Mouse (Mus musculus) erythroblast, embryonic 14.5 days (primary cell): ENCODE data around the gene Hoxa10. TPM values are rescaled to one million over a fixed set of nuclear protein-coding genes. Genes with fewer than 3 reads are reported as not detected.

Experiments used
- H3K27me3 ChIP-seq: 2 replicates; pipeline ENCODE4 v1.6.1; 2012; ENCODE audit warnings: inconsistent platforms; ENCODE audit not compliant: control insufficient read depth
- H3K36me3 ChIP-seq: 2 replicates; pipeline ENCODE4 v1.6.1; 2012; ENCODE audit warnings: mild to moderate bottlenecking, inconsistent platforms; ENCODE audit not compliant: control insufficient read depth
- H3K4me1 ChIP-seq: 2 replicates; pipeline ENCODE4 v1.6.1; 2012; ENCODE audit warnings: inconsistent platforms; ENCODE audit not compliant: control insufficient read depth
- H3K4me3 ChIP-seq: replicated peaks from 2 replicates; pipeline ENCODE3; 2012; ENCODE audit warnings: moderate library complexity, mild to moderate bottlenecking, inconsistent platforms
- H3K9me3 ChIP-seq: 2 replicates; pipeline ENCODE4 v1.6.1; 2012; ENCODE audit warnings: low read length, inconsistent platforms, mixed read lengths; ENCODE audit not compliant: control insufficient read depth
- GATA1 ChIP-seq: IDR thresholded peaks from 2 replicates; pipeline ENCODE4 v1.6.1; 2012; ENCODE audit warnings: low read length, inconsistent platforms, mixed read lengths
- TAL1 ChIP-seq: IDR thresholded peaks from 3 replicates; pipeline ENCODE4 v1.6.1; 2012; ENCODE audit warnings: low read length, inconsistent platforms, mixed read lengths
- polyA plus RNA-seq: library from polyadenylated mRNA; stranded (reverse); fragments of >175 nt; gene quantifications from 2 replicates; pipeline ENCODE4 v1.2.3, GENCODE M21; 2012

Hoxa10 gene
- polyA plus RNA-seq, 1 experiment: not detected

GRCm38 (mm10) chr6:52248638-52249414 is 8.2 kb upstream of the Hoxa10 start:
- TF ChIP-seq TAL1: no peak
- no peak for TF ChIP-seq GATA1
- H3K4me3 ChIP-seq: no peak overlapping the region
- no peaks in the 10 kb centered on the region; the same call in 1 of the 2 replicates for H3K9me3 ChIP-seq
- H3K36me3 ChIP-seq: no peaks in the 10 kb centered on the region
- H3K4me1 ChIP-seq: no peaks in the 10 kb centered on the region
- H3K27me3 ChIP-seq: peaks cover 100% of the 10 kb centered on the region

GRCm38 (mm10) chr6:52247766-52248637 is 7.3 kb upstream of the Hoxa10 start:
- no peaks in the 10 kb centered on the region for H3K9me3 ChIP-seq
- no peaks in the 10 kb centered on the region for H3K4me1 ChIP-seq
- TF ChIP-seq TAL1 (no peak), GATA1 (no peak)

GRCm38 (mm10) chr6:52246916-52247315 is 6.3 kb upstream of the Hoxa10 start:
- no peaks in the 10 kb centered on the region for H3K9me3 ChIP-seq
- no peaks in the 10 kb centered on the region for H3K36me3 ChIP-seq
- H3K27me3 ChIP-seq: peaks cover 100% of the 10 kb centered on the region
- H3K4me3 ChIP-seq: no peak overlapping the region
- H3K4me1 ChIP-seq: no peaks in the 10 kb centered on the region
- TF ChIP-seq TAL1 (no peak), GATA1 (no peak)

More at GRCm38 (mm10) chr6:52247766-52248637, 7.3 kb upstream of the Hoxa10 start:
- Histone ChIP-seq H3K4me3 (no peak overlapping the region), H3K27me3 (peaks cover 100% of the 10 kb centered on the region), H3K36me3 (no peaks in the 10 kb centered on the region)

- Histone ChIP-seq H3K9me3 (no peaks in the 10 kb centered on the region), H3K36me3 (no peaks in the 10 kb centered on the region), H3K4me3 (no peak overlapping the region), H3K4me1 (no peaks in the 10 kb centered on the region), H3K27me3 (peaks cover 100% of the 10 kb centered on the region)
- no peak for TF ChIP-seq TAL1
- TF ChIP-seq GATA1: no peak
These were observed 5.7 kb upstream of the Hoxa10 start for GRCm38 (mm10) chr6:52246403-52246803.

- no peaks in the 10 kb centered on the region for H3K9me3 ChIP-seq
- no peak within 1 kb of the TSS for H3K4me3 ChIP-seq
- H3K36me3 ChIP-seq: no peaks in the 10 kb centered on the region
- peaks cover 100% of the 10 kb centered on the region for H3K27me3 ChIP-seq
- TF ChIP-seq TAL1 (no peak), GATA1 (no peak)
- H3K4me1 ChIP-seq: no peaks in the 10 kb centered on the region
These were observed 5.1 kb upstream of the Hoxa10 start, which contains the start of gene Hoxa11 for GRCm38 (mm10) chr6:52245757-52246142. Hoxa11 (minus strand) TSS chr6:52245810.

GRCm38 (mm10) chr6:52245040-52245756 is 4.5 kb upstream of the Hoxa10 start:
- no peaks in the 10 kb centered on the region for H3K9me3 ChIP-seq
- no peaks in the 10 kb centered on the region for H3K36me3 ChIP-seq
- no peak for TF ChIP-seq TAL1
- TF ChIP-seq GATA1: no peak
- no peaks in the 10 kb centered on the region for H3K4me1 ChIP-seq
- H3K4me3 ChIP-seq: no peak overlapping the region
- H3K27me3 ChIP-seq: peaks cover 100% of the 10 kb centered on the region

GRCm38 (mm10) chr6:52244471-52245039 is 3.9 kb upstream of the Hoxa10 start:
- Histone ChIP-seq H3K4me1 (no peaks in the 10 kb centered on the region), H3K36me3 (no peaks in the 10 kb centered on the region), H3K27me3 (peaks cover 100% of the 10 kb centered on the region), H3K4me3 (no peak overlapping the region), H3K9me3 (no peaks in the 10 kb centered on the region)
- no peak for TF ChIP-seq TAL1
- TF ChIP-seq GATA1: no peak

- Histone ChIP-seq H3K4me1 (no peaks in the 10 kb centered on the region), H3K4me3 (no peak overlapping the region), H3K36me3 (no peaks in the 10 kb centered on the region), H3K9me3 (no peaks in the 10 kb centered on the region), H3K27me3 (peaks cover 100% of the 10 kb centered on the region)
- TF ChIP-seq GATA1: no peak
- TF ChIP-seq TAL1: no peak
These were observed 3.0 kb upstream of the Hoxa10 start for GRCm38 (mm10) chr6:52243681-52244121.

- TF ChIP-seq GATA1: no peak
- TF ChIP-seq TAL1: no peak
- Histone ChIP-seq H3K27me3 (peaks cover 100% of the 10 kb centered on the region), H3K4me1 (no peaks in the 10 kb centered on the region), H3K9me3 (no peaks in the 10 kb centered on the region), H3K36me3 (no peaks in the 10 kb centered on the region), H3K4me3 (no peak overlapping the region)
These were observed 2.2 kb upstream of the Hoxa10 start for GRCm38 (mm10) chr6:52242801-52243332.
